In genomic region chr1:163779336-163780115, GRCm38 (mm10) we compare ENCODE assay signal across 7 mouse cellular contexts. TPM values are rescaled to one million over a fixed set of nuclear protein-coding genes. Genes with fewer than 3 reads are reported as not detected.
DNase-seq lines count a peak whose midpoint lies in the region; ATAC-seq and TF ChIP-seq lines count a peak whose summit lies in the region.

Kifap3 (plus strand) TSS chr1:163779583.

- no peak for TF ChIP-seq POLR2A in small intestine, adult 2 months (IDR thresholded peaks at IDR 0.05; ENCODE audit: low read depth, low read length)

- no peaks in the 10 kb centered on the region for H3K27me3 ChIP-seq in embryonic facial prominence, embryonic 10.5 days (replicated peaks; ENCODE audit: low read depth, poor library complexity, severe bottlenecking)
- no peaks in the 10 kb centered on the region for H3K27me3 ChIP-seq in intestine, postnatal 0 days (replicated peaks; ENCODE audit: control insufficient read depth, insufficient read depth, low read length)
- H3K27me3 ChIP-seq in midbrain, embryonic 12.5 days = no peaks in the 10 kb centered on the region
- H3K27me3 ChIP-seq in small intestine, adult 2 months (ENCODE audit: control insufficient read depth, insufficient read depth, low read length) = no peaks in the 10 kb centered on the region

- peak within 1 kb of the TSS; percentile 88 for H3K27ac ChIP-seq in embryonic facial prominence, embryonic 10.5 days (replicated peaks)
- no peak within 1 kb of the TSS for H3K27ac ChIP-seq in intestine, postnatal 0 days (ENCODE audit: low read depth, low read length)
- H3K27ac ChIP-seq in midbrain, embryonic 12.5 days (replicated peaks) = peak within 1 kb of the TSS; percentile 86
- H3K27ac ChIP-seq in small intestine, adult 2 months (ENCODE audit: insufficient read depth, low read depth, low read length) = no peak within 1 kb of the TSS

- H3K4me1 ChIP-seq in embryonic facial prominence, embryonic 10.5 days = peaks cover 4% of the 10 kb centered on the region
- no peaks in the 10 kb centered on the region for H3K4me1 ChIP-seq in intestine, postnatal 0 days (replicated peaks; ENCODE audit: control insufficient read depth, insufficient read depth, low read length)
- no peaks in the 10 kb centered on the region for H3K4me1 ChIP-seq in midbrain, embryonic 12.5 days
- H3K4me1 ChIP-seq in small intestine, adult 2 months (ENCODE audit: control insufficient read depth, insufficient read depth, insufficient read length, low read length) = no peaks in the 10 kb centered on the region

- peak; percentile 97 for DNase-seq in adrenal gland, postnatal 10 days
- DNase-seq in embryonic facial prominence, embryonic 10.5 days (ENCODE audit: low spot score) = peak; percentile 99
- DNase-seq in gonadal fat pad, adult 2 months (ENCODE audit: low read depth) = peak; percentile 90
- peak; percentile 98 for DNase-seq in left cerebral cortex, postnatal 4 days

- H3K9ac ChIP-seq in intestine, postnatal 0 days (ENCODE audit: low read depth, low read length) = peak within 1 kb of the TSS; percentile 62
- peak within 1 kb of the TSS; percentile 84 for H3K9ac ChIP-seq in midbrain, embryonic 12.5 days (replicated peaks)

- intact Hi-C loops in left cerebral cortex, postnatal 4 days (cut with DNase I) = no loop called here

- WGBS in embryonic facial prominence, embryonic 10.5 days = under 1% methylated on average over 48 of the region's 48 CpGs
- WGBS in intestine, postnatal 0 days = under 1% methylated on average over 48 of the region's 48 CpGs
- 0% methylated on average over 48 of the region's 48 CpGs for WGBS in midbrain, embryonic 12.5 days
- WGBS in small intestine, adult 2 months = 1% methylated on average over 48 of the region's 48 CpGs

- TF ChIP-seq CTCF in intestine, postnatal 0 days (IDR thresholded peaks at IDR 0.05; ENCODE audit: low read depth) = peak; percentile 94
- peak; percentile 66; the same call in 1 of the 2 replicates for TF ChIP-seq CTCF in small intestine, adult 2 months (IDR thresholded peaks at IDR 0.05; ENCODE audit: extremely low read depth, insufficient read length, insufficient replicate concordance, low read depth, low read length)

- peaks cover 10% of the 10 kb centered on the region for H3K36me3 ChIP-seq in embryonic facial prominence, embryonic 10.5 days (replicated peaks)
- H3K36me3 ChIP-seq in intestine, postnatal 0 days (ENCODE audit: control insufficient read depth, insufficient read depth) = 0 out of 2 replicates have a peak, but pooled peaks cover 5% of the 10 kb centered on the region
- H3K36me3 ChIP-seq in midbrain, embryonic 12.5 days = peaks cover 6% of the 10 kb centered on the region
- H3K36me3 ChIP-seq in small intestine, adult 2 months (ENCODE audit: control insufficient read depth, insufficient read depth, low read length) = no peaks in the 10 kb centered on the region

- H3K9me3 ChIP-seq in embryonic facial prominence, embryonic 10.5 days = peaks cover 5% of the 10 kb centered on the region; the same call in 1 of the 2 replicates
- H3K9me3 ChIP-seq in intestine, postnatal 0 days (ENCODE audit: control insufficient read depth) = no peaks in the 10 kb centered on the region
- H3K9me3 ChIP-seq in midbrain, embryonic 12.5 days = 0 out of 2 replicates have a peak, but pooled peaks cover 5% of the 10 kb centered on the region

- peak; percentile 100 for ATAC-seq in intestine, postnatal 0 days
- peak; percentile 100 for ATAC-seq in midbrain, embryonic 12.5 days (ENCODE audit: low FRiP score, low read depth)

- H3K4me3 ChIP-seq in embryonic facial prominence, embryonic 10.5 days = peak within 1 kb of the TSS; percentile 83
- peak within 1 kb of the TSS; percentile 77 for H3K4me3 ChIP-seq in intestine, postnatal 0 days (ENCODE audit: low read depth, low read length)
- peak within 1 kb of the TSS; percentile 70 for H3K4me3 ChIP-seq in midbrain, embryonic 12.5 days
- H3K4me3 ChIP-seq in small intestine, adult 2 months (ENCODE audit: low read depth, low read length) = peak within 1 kb of the TSS; percentile 76

- H3K4me2 ChIP-seq in intestine, postnatal 0 days (replicated peaks; ENCODE audit: low read depth) = peak within 1 kb of the TSS; percentile 81
- peak within 1 kb of the TSS; percentile 63 for H3K4me2 ChIP-seq in midbrain, embryonic 12.5 days (replicated peaks)

RNA-seq across cellular contexts. Expression of gene Kifap3, which starts in this region (rescaled TPM):
- total RNA-seq in adrenal gland, postnatal 10 days (2021) = 10 to 100 TPM; 16.8 to 21.9 TPM
- 34.7 and 38.1 TPM in 2 replicates for polyA plus RNA-seq in embryonic facial prominence, embryonic 10.5 days (2016; fragmentation: Nextera tagmentation; extraction: Ambion mirVana)
- 4.8 and 6.8 TPM in 2 replicates for polyA plus RNA-seq in gonadal fat pad, adult 2 months (2012; rRNA removed)
- 7.5 and 7.6 TPM in 2 replicates for polyA plus RNA-seq in intestine, postnatal 0 days (2015; fragmentation: Nextera tagmentation; extraction: Ambion mirVana)
- total RNA-seq in left cerebral cortex, postnatal 4 days (2021) = 100 to 1,000 TPM; 252 to 253 TPM
- polyA plus RNA-seq in midbrain, embryonic 12.5 days (2016; fragmentation: Nextera tagmentation; extraction: Ambion mirVana) = 59.7 and 60.1 TPM in 2 replicates
- 0.34 and 0.49 TPM in 2 replicates for polyA plus RNA-seq in small intestine, adult 2 months (2012; rRNA removed)

Comparison
In these comparisons a context has a peak if more than half of its experiments do, and no peak if none do; other contexts are left out.
1. RNA of gene Kifap3 (total RNA-seq): 252 to 253 TPM in left cerebral cortex, postnatal 4 days; 16.8 to 21.9 TPM in adrenal gland, postnatal 10 days; every median in the first group is over 10 times any median in the second.
2. H3K27ac ChIP-seq: peak in embryonic facial prominence, embryonic 10.5 days (single experiment) and midbrain, embryonic 12.5 days (single experiment); none in intestine, postnatal 0 days (single experiment) and small intestine, adult 2 months (single experiment).
3. Peak in every context shown above with its lines, with median percentiles within 50 percentile points of each other: DNase-seq and H3K4me3 ChIP-seq.